ENCODE assay signal across 9 mouse cellular contexts in the genomic region with DNA sequence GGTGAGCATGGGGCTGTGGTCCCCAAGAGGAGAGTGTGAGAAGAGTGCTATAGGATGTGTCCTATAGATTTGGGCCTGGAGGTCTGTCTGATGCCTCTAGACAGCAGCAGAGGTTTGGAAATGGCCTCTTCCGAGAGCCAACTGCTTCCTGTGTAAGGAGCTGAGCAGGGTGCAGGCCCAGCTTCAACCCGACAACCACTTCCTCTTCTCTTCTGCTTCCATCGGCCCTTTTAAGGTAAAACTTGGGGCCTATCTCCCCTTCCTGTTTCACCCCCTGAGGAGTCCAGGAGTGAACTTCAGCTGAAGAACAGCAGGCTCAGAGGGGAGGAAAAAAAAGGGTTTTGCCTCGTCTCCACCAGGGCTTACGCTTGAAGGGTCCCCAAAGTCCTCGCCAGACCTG. TPM values are rescaled to one million over a fixed set of nuclear protein-coding genes. Genes with fewer than 3 reads are reported as not detected.
A peak's percentile ranks its signal among the peaks of the same experiment; 100 is the strongest.
DNase-seq lines count a peak whose midpoint lies in the region; ATAC-seq and TF ChIP-seq lines count a peak whose summit lies in the region.
"Had no signal": no experiment of that assay in that cellular context is flagged by ENCODE, and none has a peak within 500 bp of the region (broad histone marks: within the 10 kb centered on the region; RNA-seq: fewer than 3 reads in every experiment).

No protein-coding gene starts in this region.

- peak; percentile 69 for ATAC-seq in CD4-positive, CD25-positive, alpha-beta regulatory T cell, adult 4 months
- no peak for ATAC-seq in hindbrain, embryonic 16.5 days

- H3K4me3 ChIP-seq in heart, adult 2 months = no peak overlapping the region
- H3K4me3 ChIP-seq in hindbrain, embryonic 16.5 days (ENCODE audit: low read length) = no peak overlapping the region
- H3K4me3 ChIP-seq: limb, embryonic 15.5 days had no signal

- 62% methylated on average over 6 of the region's 6 CpGs for WGBS in heart, adult 2 months
- WGBS in hindbrain, embryonic 16.5 days = 83% methylated on average over 6 of the region's 6 CpGs

- no peak for TF ChIP-seq EP300 in heart, adult 2 months (IDR thresholded peaks at IDR 0.05; ENCODE audit: insufficient read depth, low read depth, low read length)

- H3K79me2 ChIP-seq in heart, adult 2 months (replicated peaks; ENCODE audit: control insufficient read depth, insufficient read depth, low read length) = no peaks in the 10 kb centered on the region

- H3K9ac ChIP-seq in heart, adult 2 months (ENCODE audit: low read depth, low read length) = no peak overlapping the region
- H3K9ac ChIP-seq in hindbrain, embryonic 16.5 days (ENCODE audit: low read depth, low read length) = 0 out of 2 replicates have a peak overlapping the region, but pooled peaks have one; percentile 1
- H3K9ac ChIP-seq: limb, embryonic 15.5 days had no signal

- H3K4me2 ChIP-seq in hindbrain, embryonic 16.5 days (ENCODE audit: low read length) = peak overlapping the region; percentile 86
- H3K4me2 ChIP-seq: limb, embryonic 15.5 days had no signal

- intact Hi-C loops in heart, adult 2 months (cut with DNase I) = no loop called here

- 0 out of 2 replicates have a peak, but pooled peaks have one; percentile 14 for TF ChIP-seq POLR2A in heart, adult 2 months (IDR thresholded peaks at IDR 0.05; ENCODE audit: insufficient read depth, low read depth, low read length)

- DNase-seq in heart, adult 2 months = peak in 1 of 2 experiments; percentile 59
- no peak for DNase-seq in heart, adult 8-10 months (ENCODE audit: low spot score)
- peak; percentile 91 for DNase-seq in naive thymus-derived CD4-positive, alpha-beta T cell, adult 2 months (ENCODE audit: low read depth)
- no peak for DNase-seq in MN1 (ENCODE audit: low spot score)
- DNase-seq in ovary, adult 18-20 months (ENCODE audit: low spot score) = no peak
- no peak for DNase-seq in layer of hippocampus, adult 9-10 months (ENCODE audit: low spot score)

- H3K9me3 ChIP-seq in hindbrain, embryonic 16.5 days (ENCODE audit: control insufficient read depth, low read length) = no peaks in the 10 kb centered on the region
- H3K9me3 ChIP-seq: limb, embryonic 15.5 days had no signal

- H3K36me3 ChIP-seq in heart, adult 2 months (ENCODE audit: control insufficient read depth, insufficient read depth, low read length) = no peaks in the 10 kb centered on the region
- H3K36me3 ChIP-seq in hindbrain, embryonic 16.5 days (ENCODE audit: control insufficient read depth, insufficient read depth, low read length) = peaks cover 9% of the 10 kb centered on the region; the same call in 1 of the 2 replicates

- peaks cover 5% of the 10 kb centered on the region; the same call in 1 of the 2 replicates for H3K4me1 ChIP-seq in heart, adult 2 months (ENCODE audit: control insufficient read depth, insufficient read depth, low read length)
- peaks cover 36% of the 10 kb centered on the region for H3K4me1 ChIP-seq in hindbrain, embryonic 16.5 days (ENCODE audit: control insufficient read depth, insufficient read depth, low read depth, low read length)

- no peak for TF ChIP-seq CTCF in heart, adult 2 months (IDR thresholded peaks at IDR 0.05)

- H3K27me3 ChIP-seq in heart, adult 2 months (ENCODE audit: control insufficient read depth, insufficient read depth, low read length) = peaks cover 3% of the 10 kb centered on the region
- H3K27me3 ChIP-seq in hindbrain, embryonic 16.5 days (replicated peaks; ENCODE audit: control insufficient read depth, insufficient read depth, low read length) = no peaks in the 10 kb centered on the region

- H3K27ac ChIP-seq in heart, adult 2 months = peak overlapping the region; percentile 5; the same call in 1 of the 2 replicates
- no peak overlapping the region for H3K27ac ChIP-seq in hindbrain, embryonic 16.5 days (ENCODE audit: low read depth, low read length)
- H3K27ac ChIP-seq: limb, embryonic 15.5 days had no signal

RNA-seq across cellular contexts. Expression of gene Coro1a, which starts 5.2 kb away (rescaled TPM):
- total RNA-seq in heart, adult 2 months (2021) = 10 to 100 TPM in 1 of 2 experiments, 1 to 10 TPM in 1; 9.8 to 12.1 TPM
- 22.2 and 33.7 TPM in 2 replicates for polyA plus RNA-seq in heart, adult 2 months (2012; rRNA removed)
- 10 to 100 TPM in 1 of 4 experiments, 1 to 10 TPM in 3; 4.9 to 10.0 (median 6.2) TPM for total RNA-seq in heart, adult 8-10 months (2022)
- 1,000 to 10,000 TPM; 2,251 to 2,782 TPM for polyA plus RNA-seq in CD4-positive, CD25-positive, alpha-beta regulatory T cell, adult 4 months (2017; shearing (Covaris generic))
- polyA plus RNA-seq in hindbrain, embryonic 16.5 days (2015; fragmentation: Nextera tagmentation; extraction: Ambion mirVana) = 119 and 125 TPM in 2 replicates

RNA-seq across cellular contexts. Expression of gene Slx1b, which starts 6.8 kb away (rescaled TPM):
- 1 to 10 TPM; 3.6 to 3.9 TPM for total RNA-seq in heart, adult 2 months (2021)
- 7.8 and 10.3 TPM in 2 replicates for polyA plus RNA-seq in heart, adult 2 months (2012; rRNA removed)
- total RNA-seq in heart, adult 8-10 months (2022) = 1 to 10 TPM; 3.2 to 6.2 (median 5.4) TPM
- 10 to 100 TPM; 10.6 to 21.4 TPM for polyA plus RNA-seq in CD4-positive, CD25-positive, alpha-beta regulatory T cell, adult 4 months (2017; shearing (Covaris generic))
- polyA plus RNA-seq in hindbrain, embryonic 16.5 days (2015; fragmentation: Nextera tagmentation; extraction: Ambion mirVana) = 13.4 and 15.0 TPM in 2 replicates

RNA-seq across cellular contexts. Expression of gene Bola2, which starts 7.2 kb away (rescaled TPM):
- 10 to 100 TPM; 49.7 to 63.7 TPM for total RNA-seq in heart, adult 2 months (2021)
- 25.9 and 29.1 TPM in 2 replicates for polyA plus RNA-seq in heart, adult 2 months (2012; rRNA removed)
- total RNA-seq in heart, adult 8-10 months (2022) = 10 to 100 TPM; 52.4 to 70.4 (median 56.4) TPM
- polyA plus RNA-seq in CD4-positive, CD25-positive, alpha-beta regulatory T cell, adult 4 months (2017; shearing (Covaris generic)) = 100 to 1,000 TPM in 1 of 2 experiments, 10 to 100 TPM in 1; 82.6 to 175 TPM
- 130 and 133 TPM in 2 replicates for polyA plus RNA-seq in hindbrain, embryonic 16.5 days (2015; fragmentation: Nextera tagmentation; extraction: Ambion mirVana)

RNA-seq across cellular contexts. Expression of gene Sult1a1, which starts 26.1 kb away (rescaled TPM):
- total RNA-seq in heart, adult 2 months (2021) = 10 to 100 TPM; 34.1 to 34.3 TPM
- polyA plus RNA-seq in heart, adult 2 months (2012; rRNA removed) = 53.6 and 56.6 TPM in 2 replicates
- 10 to 100 TPM; 18.6 to 38.7 (median 31.5) TPM for total RNA-seq in heart, adult 8-10 months (2022)
- 1 to 10 TPM in 1 of 2 experiments, under 1 TPM in 1; 0.82 to 1.3 TPM for polyA plus RNA-seq in CD4-positive, CD25-positive, alpha-beta regulatory T cell, adult 4 months (2017; shearing (Covaris generic))
- 11.9 and 12.0 TPM in 2 replicates for polyA plus RNA-seq in hindbrain, embryonic 16.5 days (2015; fragmentation: Nextera tagmentation; extraction: Ambion mirVana)

RNA-seq across cellular contexts. Expression of gene Sgf29, which starts 53.2 kb away (rescaled TPM):
- 10 to 100 TPM; 21.6 to 23.4 TPM for total RNA-seq in heart, adult 2 months (2021)
- 23.7 and 25.5 TPM in 2 replicates for polyA plus RNA-seq in heart, adult 2 months (2012; rRNA removed)
- total RNA-seq in heart, adult 8-10 months (2022) = 10 to 100 TPM; 21.6 to 26.2 (median 24.9) TPM
- polyA plus RNA-seq in CD4-positive, CD25-positive, alpha-beta regulatory T cell, adult 4 months (2017; shearing (Covaris generic)) = 100 to 1,000 TPM in 1 of 2 experiments, 10 to 100 TPM in 1; 93.1 to 113 TPM
- 54.9 and 56.5 TPM in 2 replicates for polyA plus RNA-seq in hindbrain, embryonic 16.5 days (2015; fragmentation: Nextera tagmentation; extraction: Ambion mirVana)

Comparison
In these comparisons a context has a peak if more than half of its experiments do, and no peak if none do; other contexts are left out.
1. RNA of gene Coro1a, which starts 5.2 kb away (polyA plus RNA-seq): 2,251 to 2,782 TPM in CD4-positive, CD25-positive, alpha-beta regulatory T cell, adult 4 months; 119 to 125 TPM in hindbrain, embryonic 16.5 days and 22.2 to 33.7 TPM in heart, adult 2 months; every median in the first group is over 10 times any median in the second.